Mouse (Mus musculus) erythroid progenitor cell, adult 5-6 weeks (primary cell): ENCODE data around the gene Cbarp. TPM values are rescaled to one million over a fixed set of nuclear protein-coding genes. Genes with fewer than 3 reads are reported as not detected.

Source experiments
- total RNA-seq, 2 experiments: library from RNA; stranded (forward) in 1 of 2; stranded (reverse) in 1 of 2; fragments of 150-400 nt in 1 of 2; fragments of 186-747, 209-891 nt in 1 of 2; gene quantifications; 2 replicates each; pipeline versions ENCODE4 v1.2.3 to v1.2.4; 2015 to 2017; ENCODE audit warnings: low replicate concordance in 2 of 2

Gene Cbarp
- total RNA-seq, 2 experiments from 2014 or later: not detected

Other genes starting within 250 kb of the Cbarp start
Only the 30 nearest of the 33 such genes appear.
- gene Gm26602, start 230.0 kb downstream of the Cbarp start, total RNA-seq (2015; ENCODE audit: low replicate concordance): not detected in 2 replicates
- gene Gm26602, start 230.0 kb downstream of the Cbarp start, total RNA-seq (2017; ENCODE audit: low replicate concordance): 22.8 TPM in 1 of 2 replicates, not detected in the other
- gene Kiss1r, start 223.9 kb downstream of the Cbarp start, total RNA-seq (2015; ENCODE audit: low replicate concordance): not detected in 2 replicates
- gene Kiss1r, start 223.9 kb downstream of the Cbarp start, total RNA-seq (2017; ENCODE audit: low replicate concordance): not detected in 2 replicates
- 60.2 and 65.4 TPM in 2 replicates for gene R3hdm4, start 219.6 kb downstream of the Cbarp start, total RNA-seq (2015; ENCODE audit: low replicate concordance)
- 37.4 and 45.8 TPM in 2 replicates for gene R3hdm4, start 219.6 kb downstream of the Cbarp start, total RNA-seq (2017; ENCODE audit: low replicate concordance)
- gene Arid3a, start 213.8 kb downstream of the Cbarp start, total RNA-seq (2015; ENCODE audit: low replicate concordance): 4.2 and 9.7 TPM in 2 replicates
- 4.8 and 8.6 TPM in 2 replicates for gene Arid3a, start 213.8 kb downstream of the Cbarp start, total RNA-seq (2017; ENCODE audit: low replicate concordance)
- gene Wdr18, start 180.7 kb downstream of the Cbarp start, total RNA-seq (2015; ENCODE audit: low replicate concordance): 4.0 and 10.1 TPM in 2 replicates
- 0.98 and 4.6 TPM in 2 replicates for gene Wdr18, start 180.7 kb downstream of the Cbarp start, total RNA-seq (2017; ENCODE audit: low replicate concordance)
- gene Grin3b, start 170.1 kb downstream of the Cbarp start, total RNA-seq (2015; ENCODE audit: low replicate concordance): not detected in 2 replicates
- not detected in 2 replicates for gene Grin3b, start 170.1 kb downstream of the Cbarp start, total RNA-seq (2017; ENCODE audit: low replicate concordance)
- gene Tmem259, start 156.5 kb downstream of the Cbarp start, total RNA-seq (2015; ENCODE audit: low replicate concordance): 57.0 and 78.9 TPM in 2 replicates
- 49.2 and 51.1 TPM in 2 replicates for gene Tmem259, start 156.5 kb downstream of the Cbarp start, total RNA-seq (2017; ENCODE audit: low replicate concordance)
- gene Cnn2, start 152.3 kb downstream of the Cbarp start, total RNA-seq (2015; ENCODE audit: low replicate concordance): 20.1 and 39.6 TPM in 2 replicates
- 18.2 and 26.3 TPM in 2 replicates for gene Cnn2, start 152.3 kb downstream of the Cbarp start, total RNA-seq (2017; ENCODE audit: low replicate concordance)
- 44.0 and 58.4 TPM in 2 replicates for gene Abca7, start 144.3 kb downstream of the Cbarp start, total RNA-seq (2015; ENCODE audit: low replicate concordance)
- 58.6 and 71.8 TPM in 2 replicates for gene Abca7, start 144.3 kb downstream of the Cbarp start, total RNA-seq (2017; ENCODE audit: low replicate concordance)
- 23.4 and 23.9 TPM in 2 replicates for gene Arhgap45, start 124.2 kb downstream of the Cbarp start, total RNA-seq (2015; ENCODE audit: low replicate concordance)
- gene Arhgap45, start 124.2 kb downstream of the Cbarp start, total RNA-seq (2017; ENCODE audit: low replicate concordance): 16.0 and 28.8 TPM in 2 replicates
- gene Polr2e, start 101.0 kb downstream of the Cbarp start, total RNA-seq (2015; ENCODE audit: low replicate concordance): 18.4 and 20.5 TPM in 2 replicates
- gene Polr2e, start 101.0 kb downstream of the Cbarp start, total RNA-seq (2017; ENCODE audit: low replicate concordance): 14.6 and 28.4 TPM in 2 replicates
- 371 and 490 TPM in 2 replicates for gene Gpx4, start 93.7 kb downstream of the Cbarp start, total RNA-seq (2015; ENCODE audit: low replicate concordance)
- 239 and 372 TPM in 2 replicates for gene Gpx4, start 93.7 kb downstream of the Cbarp start, total RNA-seq (2017; ENCODE audit: low replicate concordance)
- gene Sbno2, start 35.3 kb downstream of the Cbarp start, total RNA-seq (2015; ENCODE audit: low replicate concordance): 19.5 and 21.8 TPM in 2 replicates
- 34.3 and 36.1 TPM in 2 replicates for gene Sbno2, start 35.3 kb downstream of the Cbarp start, total RNA-seq (2017; ENCODE audit: low replicate concordance)
- 224 and 296 TPM in 2 replicates for gene Stk11, start 25.0 kb downstream of the Cbarp start, total RNA-seq (2015; ENCODE audit: low replicate concordance)
- 440 and 520 TPM in 2 replicates for gene Stk11, start 25.0 kb downstream of the Cbarp start, total RNA-seq (2017; ENCODE audit: low replicate concordance)
- gene Atp5d, start 2.2 kb downstream of the Cbarp start, total RNA-seq (2015; ENCODE audit: low replicate concordance): 89.3 and 94.8 TPM in 2 replicates
- 19.4 and 39.9 TPM in 2 replicates for gene Atp5d, start 2.2 kb downstream of the Cbarp start, total RNA-seq (2017; ENCODE audit: low replicate concordance)
- gene Midn, start 7.4 kb upstream of the Cbarp start, total RNA-seq (2015; ENCODE audit: low replicate concordance): 20.1 and 23.8 TPM in 2 replicates
- 12.5 and 18.2 TPM in 2 replicates for gene Midn, start 7.4 kb upstream of the Cbarp start, total RNA-seq (2017; ENCODE audit: low replicate concordance)
- gene Cirbp, start 25.1 kb upstream of the Cbarp start, total RNA-seq (2015; ENCODE audit: low replicate concordance): 10.1 and 19.7 TPM in 2 replicates
- 33.5 and 39.6 TPM in 2 replicates for gene Cirbp, start 25.1 kb upstream of the Cbarp start, total RNA-seq (2017; ENCODE audit: low replicate concordance)
- gene 1600002K03Rik, start 32.1 kb upstream of the Cbarp start, total RNA-seq (2015; ENCODE audit: low replicate concordance): not detected in 2 replicates
- not detected in 2 replicates for gene 1600002K03Rik, start 32.1 kb upstream of the Cbarp start, total RNA-seq (2017; ENCODE audit: low replicate concordance)
- gene Efna2, start 38.6 kb upstream of the Cbarp start, total RNA-seq (2015; ENCODE audit: low replicate concordance): not detected in 2 replicates
- not detected in 2 replicates for gene Efna2, start 38.6 kb upstream of the Cbarp start, total RNA-seq (2017; ENCODE audit: low replicate concordance)
- 26.3 and 59.5 TPM in 2 replicates for gene Mum1, start 85.6 kb upstream of the Cbarp start, total RNA-seq (2015; ENCODE audit: low replicate concordance)
- gene Mum1, start 85.6 kb upstream of the Cbarp start, total RNA-seq (2017; ENCODE audit: low replicate concordance): 65.3 and 74.2 TPM in 2 replicates
- gene Ndufs7, start 108.3 kb upstream of the Cbarp start, total RNA-seq (2015; ENCODE audit: low replicate concordance): 87.6 and 109 TPM in 2 replicates
- gene Ndufs7, start 108.3 kb upstream of the Cbarp start, total RNA-seq (2017; ENCODE audit: low replicate concordance): 43.9 and 66.0 TPM in 2 replicates
- gene Gamt, start 120.2 kb upstream of the Cbarp start, total RNA-seq (2015; ENCODE audit: low replicate concordance): 1.4 TPM in 1 of 2 replicates, not detected in the other
- not detected in 2 replicates for gene Gamt, start 120.2 kb upstream of the Cbarp start, total RNA-seq (2017; ENCODE audit: low replicate concordance)
- 35.6 and 83.6 TPM in 2 replicates for gene Dazap1, start 120.7 kb upstream of the Cbarp start, total RNA-seq (2015; ENCODE audit: low replicate concordance)
- gene Dazap1, start 120.7 kb upstream of the Cbarp start, total RNA-seq (2017; ENCODE audit: low replicate concordance): 72.0 and 102 TPM in 2 replicates
- 689 and 862 TPM in 2 replicates for gene Rps15, start 151.6 kb upstream of the Cbarp start, total RNA-seq (2015; ENCODE audit: low replicate concordance)
- gene Rps15, start 151.6 kb upstream of the Cbarp start, total RNA-seq (2017; ENCODE audit: low replicate concordance): 557 and 668 TPM in 2 replicates
- gene Apc2, start 155.1 kb upstream of the Cbarp start, total RNA-seq (2015; ENCODE audit: low replicate concordance): not detected in 2 replicates
- 0.13 TPM in 1 of 2 replicates, not detected in the other for gene Apc2, start 155.1 kb upstream of the Cbarp start, total RNA-seq (2017; ENCODE audit: low replicate concordance)
- 7.2 and 13.4 TPM in 2 replicates for gene 2310011J03Rik, start 179.7 kb upstream of the Cbarp start, total RNA-seq (2015; ENCODE audit: low replicate concordance)
- 6.1 and 10.8 TPM in 2 replicates for gene 2310011J03Rik, start 179.7 kb upstream of the Cbarp start, total RNA-seq (2017; ENCODE audit: low replicate concordance)
- gene Pcsk4, start 188.7 kb upstream of the Cbarp start, total RNA-seq (2015; ENCODE audit: low replicate concordance): not detected in 2 replicates
- gene Pcsk4, start 188.7 kb upstream of the Cbarp start, total RNA-seq (2017; ENCODE audit: low replicate concordance): 1.0 TPM in 1 of 2 replicates, not detected in the other
- gene Reep6, start 189.1 kb upstream of the Cbarp start, total RNA-seq (2015; ENCODE audit: low replicate concordance): 17.2 and 22.3 TPM in 2 replicates
- 16.8 and 18.2 TPM in 2 replicates for gene Reep6, start 189.1 kb upstream of the Cbarp start, total RNA-seq (2017; ENCODE audit: low replicate concordance)
- gene Adamtsl5, start 207.6 kb upstream of the Cbarp start, total RNA-seq (2015; ENCODE audit: low replicate concordance): 0.84 TPM in 1 of 2 replicates, not detected in the other
- 0.13 and 30.2 TPM in 2 replicates for gene Adamtsl5, start 207.6 kb upstream of the Cbarp start, total RNA-seq (2017; ENCODE audit: low replicate concordance)
- not detected in 2 replicates for gene Plk5, start 215.6 kb upstream of the Cbarp start, total RNA-seq (2015; ENCODE audit: low replicate concordance)
- gene Plk5, start 215.6 kb upstream of the Cbarp start, total RNA-seq (2017; ENCODE audit: low replicate concordance): not detected in 2 replicates